Mouse (Mus musculus) CH12.LX (cell line): ENCODE data around the gene Mef2a.

ENCODE experiments used
- E2F4 ChIP-seq: IDR thresholded peaks from 2 replicates; pipeline ENCODE4 v1.6.1; 2011; ENCODE audit warnings: low read depth, low read length, improper control_type of control experiment; ENCODE audit not compliant: insufficient replicate concordance
- USF2 ChIP-seq: conservative IDR thresholded peaks from 2 replicates; pipeline ENCODE4 v1.6.1; 2011; ENCODE audit warnings: low read depth, low read length, improper control_type of control experiment

DNA sequence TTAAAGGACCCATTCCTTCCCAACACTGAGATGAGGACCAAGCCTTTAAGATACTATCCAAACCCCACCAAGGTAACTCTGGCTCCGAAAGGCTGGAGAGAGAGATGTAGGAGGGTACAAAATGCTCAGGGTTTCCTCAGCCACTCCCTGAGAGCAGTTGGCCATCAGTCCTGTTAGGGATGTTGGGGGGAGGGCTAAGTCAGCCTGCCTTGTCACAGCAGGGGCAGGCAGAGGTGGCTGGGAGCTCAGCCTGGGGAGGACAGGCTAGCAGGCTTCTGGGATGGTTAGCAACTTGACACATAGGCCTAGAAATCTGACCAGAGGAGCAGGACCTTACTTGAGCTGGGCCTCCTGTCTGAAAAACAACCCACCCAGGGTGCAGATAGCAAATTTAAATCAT lies 145.1 kb downstream of the Mef2a start:
- no peak for TF ChIP-seq USF2
- TF ChIP-seq E2F4, result no peak
